Mouse (Mus musculus) liver, embryonic 14.5 days (tissue): ENCODE measurements around the gene Tbcd. TPM values are rescaled to one million over a fixed set of nuclear protein-coding genes. Genes with fewer than 3 reads are reported as not detected.
A peak's percentile ranks its signal among the peaks of the same experiment; 100 is the strongest.

Experiments
- ATAC-seq: fragments of 200-750 bp; cut with Nextera tagmentation; 2 replicates; pipeline ENCODE4 v1.8.0; 2017; ENCODE audit warnings: moderate number of reproducible peaks, mild to moderate bottlenecking, moderate library complexity; ENCODE audit not compliant: insufficient read depth
- DNase-seq, 3 experiments: peaks; one replicate each; pipeline ENCODE4 v3.0.0-alpha.2; 2012 to 2013; ENCODE audit warnings: low read depth in 3 of 3, low spot score in 3 of 3
- H3K27ac ChIP-seq: fragments of 300-500 bp; sonication (generic); 2 replicates; pipeline ENCODE4 v1.5.1; 2014; ENCODE audit warnings: moderate library complexity, mild to moderate bottlenecking, control low read depth, inconsistent platforms
- H3K27me3 ChIP-seq: fragments of 300-500 bp; sonication (generic); 2 replicates; pipeline ENCODE4 v1.6.1; 2014; ENCODE audit warnings: mild to moderate bottlenecking, low read length, moderate library complexity; ENCODE audit not compliant: control insufficient read depth, insufficient read depth
- H3K36me3 ChIP-seq: fragments of 300-500 bp; sonication (generic); replicated peaks from 2 replicates; pipeline ENCODE4 v1.6.1; 2014; ENCODE audit warnings: low read depth; ENCODE audit not compliant: control insufficient read depth, insufficient read depth
- H3K4me1 ChIP-seq, 2 experiments: fragments of 200-500 bp in 1 of 2; fragments of 300-500 bp in 1 of 2; sonication (generic) in 1 of 2; replicated peaks; 2 replicates each; pipeline ENCODE4 v1.6.1; 2012 to 2014; ENCODE audit warnings: antibody characterized with exemption in 1 of 2, inconsistent platforms in 1 of 2, low read length in 1 of 2; ENCODE audit not compliant: control insufficient read depth in 2 of 2, insufficient read depth in 2 of 2
- H3K4me2 ChIP-seq: fragments of 300-500 bp; sonication (generic); 2 replicates; pipeline ENCODE4 v1.6.1; 2014; ENCODE audit warnings: low read depth, mild to moderate bottlenecking, control low read depth, moderate library complexity
- H3K4me3 ChIP-seq, 2 experiments: fragments of 200-500 bp in 1 of 2; fragments of 300-500 bp in 1 of 2; sonication (generic) in 1 of 2; 2 replicates each; pipeline ENCODE4 v1.5.1; 2012 to 2014; ENCODE audit warnings: low read depth in 2 of 2, low read length in 2 of 2, mild to moderate bottlenecking in 2 of 2, control low read depth in 1 of 2, inconsistent platforms in 1 of 2, moderate library complexity in 1 of 2; ENCODE audit not compliant: insufficient read depth in 1 of 2
- H3K9ac ChIP-seq: fragments of 300-500 bp; sonication (generic); replicated peaks from 2 replicates; pipeline ENCODE4 v1.6.1; 2014; ENCODE audit warnings: mild to moderate bottlenecking, control low read depth, moderate library complexity
- H3K9me3 ChIP-seq: fragments of 300-500 bp; sonication (generic); 2 replicates; pipeline ENCODE4 v1.6.1; 2016; ENCODE audit warnings: low read length, mixed read lengths; ENCODE audit not compliant: control insufficient read depth
- CTCF ChIP-seq: IDR thresholded peaks from 2 replicates; pipeline ENCODE4 v1.5.1; 2016; ENCODE audit warnings: antibody characterized with exemption, low read depth, control low read depth
- EP300 ChIP-seq: IDR thresholded peaks from 2 replicates; pipeline ENCODE4 v1.6.1; 2016; ENCODE audit warnings: antibody characterized with exemption, low read depth
- WGBS: fragments of 180-500 bp; shearing (Covaris S2); extraction: QIAGEN DNeasy Blood & Tissue Kit; methylation state at CpG from one replicate; pipeline ENCODE4 v1.1.7; 2014; ENCODE audit not compliant: insufficient replicate concordance; 5-methylcytosine and 5-hydroxymethylcytosine counted together
- polyA plus RNA-seq, 2 experiments: library from polyadenylated mRNA; depleted of rRNA in 1 of 2; stranded (reverse) in 1 of 2; unstranded in 1 of 2; fragments of >200 nt; fragmentation: Nextera tagmentation in 1 of 2; extraction: Ambion mirVana in 1 of 2; gene quantifications; 2 replicates each; pipeline versions ENCODE4 v1.2.1 to v1.2.3; 2012 to 2014

The Tbcd gene
- polyA plus RNA-seq, 2 experiments: 15.6 to 20.4 TPM

DNA sequence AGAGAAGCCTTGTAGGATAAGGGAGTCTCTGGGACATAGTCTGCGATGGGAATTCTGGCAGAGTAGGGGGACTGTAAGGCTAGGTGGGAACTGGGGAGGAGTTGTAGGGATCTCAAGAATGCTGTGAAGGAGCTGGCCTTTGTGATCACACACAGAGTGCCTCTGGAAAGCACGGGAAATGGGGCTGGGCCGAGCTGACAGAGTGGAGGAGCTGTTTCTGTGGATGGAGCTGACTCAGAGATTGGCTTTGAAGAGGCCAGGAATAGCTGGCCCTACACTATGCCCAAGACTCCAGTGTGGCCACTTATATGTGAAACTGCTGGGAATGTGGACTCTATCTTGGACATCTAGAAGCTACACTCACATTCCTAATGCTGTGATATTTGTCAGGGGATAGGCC lies 84.8 kb downstream of the Tbcd start:
- no peaks in the 10 kb centered on the region for H3K9me3 ChIP-seq
- no peak overlapping the region; the same call in 1 of the 2 replicates for H3K9ac ChIP-seq
- peaks cover 0 to 6% of the 10 kb centered on the region in 2 experiments; a peak in 2 of 4 replicates for H3K4me1 ChIP-seq
- peaks cover under 1% of the 10 kb centered on the region; the same call in 1 of the 2 replicates for H3K36me3 ChIP-seq
- no peak overlapping the region for H3K4me2 ChIP-seq
- DNase-seq (no peak), ATAC-seq (no peak)
- 52% methylated on average over 3 of the region's 3 CpGs for WGBS
- H3K27me3 ChIP-seq: no peaks in the 10 kb centered on the region
- no peak for TF ChIP-seq CTCF
- no peak for TF ChIP-seq EP300
- no peak overlapping the region for H3K27ac ChIP-seq
- no peak overlapping the region for H3K4me3 ChIP-seq

DNA sequence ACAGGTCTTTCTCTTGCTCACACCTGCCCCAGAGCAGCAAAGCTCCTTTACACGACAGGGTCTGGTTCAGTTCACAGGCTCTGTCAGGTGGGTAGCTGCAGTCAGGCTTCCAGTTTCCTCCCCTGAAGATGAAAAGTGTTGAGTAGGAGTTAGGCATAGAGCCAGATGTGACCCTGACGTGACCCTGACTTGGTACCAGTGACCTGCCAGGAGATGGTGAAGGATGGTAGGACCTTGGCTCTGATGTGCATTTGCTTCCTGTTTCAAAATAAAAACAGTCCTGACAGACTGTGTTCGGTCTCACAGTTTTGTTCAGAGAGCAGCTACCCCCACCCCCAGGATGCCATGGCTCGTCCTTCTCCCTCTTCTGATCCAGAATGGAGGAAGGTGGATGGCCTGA lies 90.7 kb downstream of the Tbcd start:
- H3K4me2 ChIP-seq: no peak overlapping the region
- no peaks in the 10 kb centered on the region for H3K27me3 ChIP-seq
- H3K36me3 ChIP-seq: peaks cover 10% of the 10 kb centered on the region
- no peak overlapping the region for H3K4me3 ChIP-seq
- ATAC-seq: no peak
- H3K9ac ChIP-seq: no peak overlapping the region
- DNase-seq: no peak
- TF ChIP-seq EP300 (no peak), CTCF (no peak)
- WGBS: 81% methylated on average over 4 of the region's 4 CpGs
- H3K9me3 ChIP-seq: no peaks in the 10 kb centered on the region
- H3K4me1 ChIP-seq: peaks cover 45 to 47% of the 10 kb centered on the region in 2 experiments
- peak overlapping the region; percentile 0; the same call in 1 of the 2 replicates for H3K27ac ChIP-seq

DNA sequence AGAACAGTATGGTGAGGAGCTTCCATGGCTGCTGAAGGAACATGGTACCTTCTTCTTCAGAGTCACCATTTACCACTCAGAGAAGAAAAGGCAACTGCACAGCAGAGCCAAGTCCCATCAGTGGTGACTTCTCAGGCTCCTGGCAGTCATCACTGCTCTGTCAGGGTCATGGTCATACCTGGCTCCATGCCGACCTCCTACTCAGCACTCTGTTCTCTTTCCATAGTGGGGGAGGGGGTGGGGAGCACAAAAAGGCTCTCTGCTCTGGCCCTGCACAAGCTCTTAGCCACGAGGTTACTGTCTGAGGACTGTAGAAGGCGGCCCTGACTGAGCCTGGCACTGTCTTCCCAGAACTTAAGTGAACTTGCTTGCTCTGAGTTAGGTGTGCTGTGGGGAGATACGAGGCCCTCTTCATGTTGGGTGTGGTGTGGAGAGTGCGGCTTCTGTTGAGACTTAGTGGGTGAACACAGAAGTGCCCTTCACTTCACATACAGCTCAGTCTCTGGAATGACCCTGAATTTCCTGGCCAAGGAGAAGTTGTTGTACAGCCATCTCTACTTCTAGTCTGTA lies 91.6 kb downstream of the Tbcd start:
- Histone ChIP-seq H3K4me1 (peaks cover 54% of the 10 kb centered on the region in 2 experiments), H3K36me3 (peaks cover 10% of the 10 kb centered on the region), H3K9ac (peak overlapping the region; percentile 60), H3K27ac (peak overlapping the region; percentile 92), H3K27me3 (no peaks in the 10 kb centered on the region), H3K9me3 (no peaks in the 10 kb centered on the region), H3K4me2 (peak overlapping the region; percentile 64), H3K4me3 (peak overlapping the region in 1 of 2 experiments; percentile 8; a peak in 1 of 4 replicates)
- TF ChIP-seq CTCF (no peak), EP300 (no peak)
- whole genome bisulfite sequencing: 36% methylated on average over 5 of the region's 5 CpGs
- ATAC-seq (peak; percentile 80), DNase-seq (peak; percentile 60 to 73 (median 61))

DNA sequence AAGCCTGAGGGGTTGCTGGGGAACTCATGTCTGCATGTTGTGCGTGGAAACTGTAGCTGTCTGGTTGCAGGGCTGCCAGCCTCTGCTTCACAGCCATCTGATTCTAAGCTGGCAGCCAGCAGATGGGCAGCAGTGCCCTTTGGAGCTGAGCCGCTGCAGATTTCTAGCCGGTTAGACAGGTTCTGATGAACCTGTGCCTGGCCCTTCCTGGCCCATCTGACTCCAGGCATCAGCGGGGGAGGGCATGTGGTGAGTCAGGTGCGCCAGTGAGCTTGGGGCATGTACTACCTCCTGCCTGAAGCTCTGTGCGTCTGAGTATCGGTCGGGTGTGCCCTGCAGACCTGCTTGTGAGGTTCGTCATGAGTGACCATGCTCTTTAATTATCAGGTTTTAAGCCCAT lies 92.2 kb downstream of the Tbcd start:
- Histone ChIP-seq H3K4me3 (peak overlapping the region in 1 of 2 experiments; percentile 8; a peak in 1 of 4 replicates), H3K4me2 (peak overlapping the region; percentile 64), H3K27me3 (no peaks in the 10 kb centered on the region), H3K9ac (peak overlapping the region; percentile 60), H3K9me3 (no peaks in the 10 kb centered on the region), H3K36me3 (peaks cover 10% of the 10 kb centered on the region), H3K27ac (peak overlapping the region; percentile 92), H3K4me1 (peaks cover 59 to 60% of the 10 kb centered on the region in 2 experiments)
- ATAC-seq (peak; percentile 27; the same call in 1 of the 2 replicates), DNase-seq (no peak)
- TF ChIP-seq CTCF (0 out of 2 replicates have a peak, but pooled peaks have one; percentile 11), EP300 (no peak)
- 74% methylated on average over 9 of the region's 9 CpGs for WGBS

DNA sequence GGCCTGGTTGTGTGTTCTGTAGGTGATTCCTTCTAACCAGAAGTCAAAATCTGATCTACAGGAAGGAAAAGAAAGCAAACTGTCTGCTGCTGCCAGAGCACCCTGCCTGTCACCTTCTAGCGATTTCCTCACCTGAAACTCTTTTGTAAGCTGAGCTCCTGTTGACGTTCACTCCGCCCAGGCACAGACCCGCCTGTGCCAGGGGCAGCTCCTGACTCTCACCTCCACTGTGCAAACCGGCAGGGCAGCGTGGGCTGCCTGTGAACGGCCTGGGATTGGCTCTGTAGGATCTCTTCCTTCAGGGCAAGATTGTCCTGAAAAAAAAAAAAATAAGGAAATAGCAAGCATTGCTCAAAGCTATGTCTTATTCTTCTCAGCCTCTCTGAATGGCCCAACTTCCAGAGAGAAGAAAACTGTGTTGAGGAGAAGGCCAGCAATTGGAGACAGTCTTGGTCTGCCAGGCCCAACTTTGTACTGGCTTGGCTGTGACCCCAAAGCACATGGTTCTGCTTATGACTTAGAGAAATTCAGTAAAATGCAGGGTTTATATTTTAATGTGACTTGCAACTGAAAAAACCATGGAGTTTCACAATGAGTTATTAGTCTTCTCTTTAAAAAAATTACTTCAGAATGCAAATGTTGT lies 93.1 kb downstream of the Tbcd start:
- peak overlapping the region; percentile 16; the same call in 1 of the 2 replicates for H3K9ac ChIP-seq
- H3K4me2 ChIP-seq: no peak overlapping the region; the same call in 1 of the 2 replicates
- no peak for DNase-seq

More for the DNA sequence above, 93.1 kb downstream of the Tbcd start:
- Histone ChIP-seq H3K4me3 (no peak overlapping the region), H3K27me3 (no peaks in the 10 kb centered on the region), H3K4me1 (peaks cover 69% of the 10 kb centered on the region in 2 experiments), H3K9me3 (no peaks in the 10 kb centered on the region), H3K36me3 (peaks cover 10% of the 10 kb centered on the region), H3K27ac (peak overlapping the region; percentile 92)
- no peak for ATAC-seq
- no peak for TF ChIP-seq CTCF
- TF ChIP-seq EP300: no peak
- WGBS: 62% methylated on average over 7 of the region's 7 CpGs
